Mouse (Mus musculus) neural tube, embryonic 13.5 days (tissue): ENCODE results near the gene Bicc1. TPM values are rescaled to one million over a fixed set of nuclear protein-coding genes. Genes with fewer than 3 reads are reported as not detected.

ENCODE experiments used
- ATAC-seq: fragments of 200-750 bp; cut with Nextera tagmentation; 2 replicates; pipeline ENCODE4 v1.8.0; 2017; ENCODE audit warnings: low read depth, mild to moderate bottlenecking, moderate TSS enrichment, moderate library complexity
- H3K27ac ChIP-seq: fragments of 300-500 bp; sonication (generic); replicated peaks from 2 replicates; pipeline ENCODE4 v1.5.1; 2015; ENCODE audit warnings: moderate library complexity, mild to moderate bottlenecking, inconsistent platforms
- H3K27me3 ChIP-seq: fragments of 300-500 bp; sonication (generic); 2 replicates; pipeline ENCODE4 v1.6.1; 2015; ENCODE audit warnings: mild to moderate bottlenecking, inconsistent platforms
- H3K36me3 ChIP-seq: fragments of 300-500 bp; sonication (generic); 2 replicates; pipeline ENCODE4 v1.6.1; 2015; ENCODE audit warnings: mild to moderate bottlenecking, inconsistent platforms
- H3K4me1 ChIP-seq: fragments of 300-500 bp; sonication (generic); replicated peaks from 2 replicates; pipeline ENCODE4 v1.6.1; 2015; ENCODE audit warnings: inconsistent platforms
- H3K4me2 ChIP-seq: fragments of 300-500 bp; sonication (generic); 2 replicates; pipeline ENCODE4 v1.6.1; 2015; ENCODE audit warnings: inconsistent platforms, mild to moderate bottlenecking, moderate library complexity
- H3K4me3 ChIP-seq: fragments of 300-500 bp; sonication (generic); 2 replicates; pipeline ENCODE4 v1.5.1; 2015; ENCODE audit warnings: mild to moderate bottlenecking, inconsistent platforms
- H3K9ac ChIP-seq: fragments of 300-500 bp; sonication (generic); 2 replicates; pipeline ENCODE4 v1.6.1; 2015; ENCODE audit warnings: moderate library complexity, mild to moderate bottlenecking, inconsistent platforms
- H3K9me3 ChIP-seq: fragments of 300-500 bp; sonication (generic); 2 replicates; pipeline ENCODE4 v1.6.1; 2016; ENCODE audit warnings: inconsistent platforms
- WGBS: fragments of 180-500 bp; shearing (Covaris S2); methylation state at CpG from one replicate; pipeline ENCODE4 v1.1.7; 2015; 5-methylcytosine and 5-hydroxymethylcytosine counted together
- polyA plus RNA-seq: library from polyadenylated mRNA; unstranded; fragments of >200 nt; fragmentation: Nextera tagmentation; extraction: Ambion mirVana; gene quantifications from 2 replicates; pipeline ENCODE4 v1.2.1, GENCODE M21; 2015

Bicc1 gene
- polyA plus RNA-seq, 1 experiment from 2014 or later, result 5.9 TPM

DNA sequence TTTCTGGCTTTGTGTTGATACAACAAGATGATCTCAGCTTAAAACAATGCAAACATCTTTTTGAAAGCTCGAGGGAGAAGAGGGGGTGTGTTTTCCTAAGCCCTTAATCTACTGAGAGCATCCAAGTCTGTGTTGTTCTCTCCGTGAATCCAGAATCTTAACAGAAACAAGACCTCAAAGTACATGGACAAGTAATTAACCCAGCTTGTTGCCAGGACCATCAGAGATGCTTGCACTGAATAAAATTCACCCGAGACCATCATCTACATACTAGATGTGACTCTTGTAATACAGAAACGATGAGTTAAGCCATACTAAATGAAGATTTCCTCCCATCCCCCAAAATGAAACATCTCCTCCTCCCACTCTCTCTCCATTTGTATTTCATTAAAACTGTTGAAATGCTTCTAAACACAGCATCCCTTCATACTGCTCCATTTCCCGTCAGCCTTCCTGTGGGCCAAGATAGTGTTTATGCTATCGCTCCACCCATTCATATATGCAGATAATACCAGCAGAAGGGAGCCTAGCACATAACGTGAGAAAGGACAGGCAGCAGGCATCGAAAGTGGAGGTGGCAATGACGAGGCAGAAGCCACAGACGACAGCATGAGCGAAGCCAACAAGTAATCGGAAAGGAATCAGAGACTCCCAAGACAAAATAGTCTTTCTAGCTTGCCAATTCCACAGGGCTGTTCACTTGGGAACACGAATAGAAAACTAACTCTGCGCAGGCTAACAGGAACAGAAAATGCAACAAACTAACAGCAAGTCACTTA is 131.2 kb downstream of the Bicc1 start:
- H3K36me3 ChIP-seq, result no peaks in the 10 kb centered on the region
- no peak for ATAC-seq
- WGBS, result 85% methylated on average over 14 of the region's 14 CpGs

DNA sequence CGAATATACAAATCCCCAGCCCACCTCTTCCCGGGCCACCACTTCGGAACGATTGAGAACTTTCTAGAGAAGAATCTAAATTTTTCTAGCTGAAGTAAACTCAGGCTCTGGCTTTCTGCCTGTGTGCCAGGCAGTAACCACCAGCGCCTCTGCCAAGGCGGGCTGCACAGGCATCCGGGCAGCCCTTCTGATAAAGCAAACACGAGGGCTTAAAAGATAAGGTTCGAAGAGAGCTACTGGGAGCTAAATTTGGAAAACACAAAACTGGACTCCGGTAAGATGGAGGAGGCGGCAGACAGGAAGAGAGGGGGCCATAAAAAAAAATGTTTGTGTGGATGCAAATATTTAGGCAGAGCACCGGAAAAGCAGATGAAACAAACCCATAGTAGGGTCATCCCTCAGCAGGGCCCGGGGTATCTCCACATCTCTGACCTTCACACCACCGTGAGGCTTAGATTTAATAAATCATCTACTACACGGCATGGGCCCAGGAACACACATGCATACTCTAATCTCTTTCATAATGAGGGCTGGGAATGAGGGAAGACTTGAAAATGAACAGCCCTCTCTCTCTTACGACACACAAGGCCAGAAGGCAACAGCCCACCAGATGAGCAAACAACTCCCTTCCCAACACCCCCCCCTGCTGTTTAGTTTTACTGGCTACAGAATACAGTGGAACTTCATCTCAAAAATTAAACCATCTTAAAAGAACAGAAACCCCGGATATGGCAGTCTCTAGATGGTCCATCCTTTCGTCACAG is 134.2 kb downstream of the Bicc1 start:
- H3K27me3 ChIP-seq, result no peaks in the 10 kb centered on the region
- H3K27ac ChIP-seq, result no peak overlapping the region
- WGBS, result 87% methylated on average over 18 of the region's 18 CpGs
- H3K4me2 ChIP-seq, result no peak overlapping the region
- no peaks in the 10 kb centered on the region for H3K36me3 ChIP-seq
- peaks cover 12% of the 10 kb centered on the region for H3K4me1 ChIP-seq
- no peak overlapping the region for H3K4me3 ChIP-seq
- no peaks in the 10 kb centered on the region for H3K9me3 ChIP-seq
- no peak for ATAC-seq
- no peak overlapping the region for H3K9ac ChIP-seq

More for the DNA sequence above, 131.2 kb downstream of the Bicc1 start:
- H3K9ac ChIP-seq, result no peak overlapping the region
- H3K27ac ChIP-seq, result no peak overlapping the region
- H3K27me3 ChIP-seq, result no peaks in the 10 kb centered on the region
- no peaks in the 10 kb centered on the region for H3K4me1 ChIP-seq
- no peak overlapping the region for H3K4me2 ChIP-seq
- H3K4me3 ChIP-seq, result no peak overlapping the region
- H3K9me3 ChIP-seq, result no peaks in the 10 kb centered on the region

- Histone ChIP-seq H3K9ac (no peak overlapping the region), H3K27me3 (no peaks in the 10 kb centered on the region), H3K4me2 (no peak overlapping the region), H3K36me3 (no peaks in the 10 kb centered on the region), H3K9me3 (no peaks in the 10 kb centered on the region), H3K4me1 (peaks cover 18% of the 10 kb centered on the region), H3K4me3 (no peak overlapping the region), H3K27ac (no peak overlapping the region)
- no peak for ATAC-seq
- WGBS, result 86% methylated on average over 9 of the region's 9 CpGs
Observed at GRCm38 (mm10) chr10:71024681-71025080, 134.8 kb downstream of the Bicc1 start.

DNA sequence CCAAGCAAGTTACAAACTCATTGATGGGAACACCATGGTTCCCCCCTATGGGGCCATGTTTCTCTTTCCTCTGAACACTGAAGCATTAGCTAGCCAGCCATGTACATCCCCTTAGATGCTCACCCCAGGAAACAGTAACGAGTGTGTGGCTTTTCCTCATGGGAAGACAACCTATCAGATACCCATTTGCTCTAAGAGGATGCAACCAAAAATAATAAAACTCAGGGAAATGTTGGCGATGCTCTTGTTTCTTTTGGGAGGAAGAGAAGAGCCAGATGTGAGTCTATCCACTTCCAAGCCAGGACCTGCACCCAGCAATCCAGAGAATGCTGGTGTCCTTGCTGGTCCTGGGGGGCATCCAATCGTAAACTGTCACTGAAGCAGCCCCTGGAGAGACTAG is 136.0 kb downstream of the Bicc1 start:
- ATAC-seq, result no peak
- no peaks in the 10 kb centered on the region for H3K27me3 ChIP-seq
- H3K4me3 ChIP-seq, result no peak overlapping the region
- H3K4me1 ChIP-seq, result peaks cover 18% of the 10 kb centered on the region
- H3K36me3 ChIP-seq, result no peaks in the 10 kb centered on the region
- H3K4me2 ChIP-seq, result no peak overlapping the region
- 68% methylated on average over 3 of the region's 3 CpGs for WGBS
- no peaks in the 10 kb centered on the region for H3K9me3 ChIP-seq
- H3K27ac ChIP-seq, result no peak overlapping the region
- no peak overlapping the region for H3K9ac ChIP-seq

GRCm38 (mm10) chr10:71020459-71020858 is 139.0 kb downstream of the Bicc1 start:
- no peaks in the 10 kb centered on the region for H3K36me3 ChIP-seq
- ATAC-seq, result peak; percentile 89
- peak overlapping the region; percentile 74 for H3K27ac ChIP-seq
- no peak overlapping the region for H3K4me3 ChIP-seq
- H3K27me3 ChIP-seq, result no peaks in the 10 kb centered on the region
- no peak overlapping the region for H3K9ac ChIP-seq
- 43% methylated on average over 5 of the region's 5 CpGs for WGBS
- no peak overlapping the region for H3K4me2 ChIP-seq
- peaks cover 18% of the 10 kb centered on the region for H3K4me1 ChIP-seq
- no peaks in the 10 kb centered on the region for H3K9me3 ChIP-seq

DNA sequence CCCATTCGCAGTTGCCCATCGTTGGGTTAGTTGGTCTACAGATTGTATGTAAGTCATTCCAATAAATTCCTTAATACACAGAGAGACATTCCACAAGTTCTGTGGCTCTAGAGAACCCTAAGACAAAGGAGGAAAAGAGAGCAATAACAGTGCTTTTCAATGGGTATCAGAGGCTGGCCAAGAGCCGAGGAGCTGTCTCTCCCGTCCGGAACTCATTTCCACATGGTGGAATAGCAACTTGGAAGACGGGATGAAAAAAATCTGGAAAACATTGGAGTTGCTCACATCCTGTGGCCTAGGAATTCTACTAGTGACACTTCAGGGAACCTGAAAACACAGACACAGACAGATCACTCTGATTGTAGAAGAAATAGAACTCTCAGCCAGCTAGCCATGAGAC is 139.7 kb downstream of the Bicc1 start:
- H3K4me1 ChIP-seq, result peaks cover 18% of the 10 kb centered on the region
- H3K27me3 ChIP-seq, result no peaks in the 10 kb centered on the region
- no peaks in the 10 kb centered on the region for H3K9me3 ChIP-seq
- no peak overlapping the region for H3K4me2 ChIP-seq
- H3K4me3 ChIP-seq, result no peak overlapping the region
- H3K36me3 ChIP-seq, result no peaks in the 10 kb centered on the region
- H3K9ac ChIP-seq, result no peak overlapping the region
- ATAC-seq, result no peak
- H3K27ac ChIP-seq, result peak overlapping the region; percentile 74
- WGBS, result 95% methylated on average over 6 of the region's 6 CpGs

DNA sequence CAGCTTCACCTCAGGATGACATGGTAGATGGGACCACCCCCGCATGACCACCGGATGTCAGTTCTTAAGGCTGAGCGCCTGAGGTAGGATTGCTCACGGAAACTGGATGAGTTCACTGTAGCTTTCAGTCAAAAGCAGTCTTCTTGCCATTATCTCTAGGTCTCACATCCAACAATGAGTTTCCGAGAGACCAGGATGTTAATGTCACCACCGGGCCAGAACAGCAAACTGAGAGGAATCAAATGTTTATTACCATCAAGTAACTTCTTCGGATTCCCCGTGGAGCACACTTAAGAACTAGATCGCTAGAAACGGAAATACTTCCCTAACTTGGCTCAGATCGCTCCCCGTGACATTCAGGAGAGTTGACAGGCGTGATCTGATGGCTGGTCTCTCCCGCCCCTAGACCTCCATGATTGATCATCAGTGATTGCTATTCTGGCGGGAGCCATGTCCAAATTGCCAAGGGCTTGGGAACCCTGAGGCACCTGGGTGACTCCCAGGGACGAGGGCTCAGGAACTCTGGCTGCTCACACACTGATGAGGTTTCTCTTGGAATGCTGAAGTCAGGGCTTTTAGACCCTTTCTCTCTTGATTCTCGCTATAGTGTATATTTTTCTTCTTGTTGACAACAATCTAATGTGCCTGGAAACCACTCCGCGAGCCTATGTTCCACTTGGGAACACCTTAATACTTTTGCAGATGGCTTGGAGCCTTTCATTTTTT is 149.6 kb downstream of the Bicc1 start:
- Histone ChIP-seq H3K4me3 (no peak overlapping the region), H3K27ac (no peak overlapping the region; the same call in 1 of the 2 replicates), H3K9me3 (no peaks in the 10 kb centered on the region), H3K4me1 (peaks cover 6% of the 10 kb centered on the region; the same call in 1 of the 2 replicates), H3K36me3 (no peaks in the 10 kb centered on the region), H3K9ac (no peak overlapping the region), H3K4me2 (no peak overlapping the region), H3K27me3 (no peaks in the 10 kb centered on the region)
- 86% methylated on average over 19 of the region's 19 CpGs for WGBS
- no peak for ATAC-seq

GRCm38 (mm10) chr10:71008721-71009120 is 150.8 kb downstream of the Bicc1 start:
- H3K9me3 ChIP-seq, result no peaks in the 10 kb centered on the region
- H3K4me2 ChIP-seq, result no peak overlapping the region
- no peak overlapping the region for H3K9ac ChIP-seq
- H3K27ac ChIP-seq, result no peak overlapping the region
- H3K36me3 ChIP-seq, result no peaks in the 10 kb centered on the region
- 94% methylated on average over 11 of the region's 11 CpGs for WGBS
- ATAC-seq, result no peak
- no peaks in the 10 kb centered on the region for H3K27me3 ChIP-seq
- H3K4me3 ChIP-seq, result no peak overlapping the region
- H3K4me1 ChIP-seq, result peaks cover 6% of the 10 kb centered on the region; the same call in 1 of the 2 replicates

DNA sequence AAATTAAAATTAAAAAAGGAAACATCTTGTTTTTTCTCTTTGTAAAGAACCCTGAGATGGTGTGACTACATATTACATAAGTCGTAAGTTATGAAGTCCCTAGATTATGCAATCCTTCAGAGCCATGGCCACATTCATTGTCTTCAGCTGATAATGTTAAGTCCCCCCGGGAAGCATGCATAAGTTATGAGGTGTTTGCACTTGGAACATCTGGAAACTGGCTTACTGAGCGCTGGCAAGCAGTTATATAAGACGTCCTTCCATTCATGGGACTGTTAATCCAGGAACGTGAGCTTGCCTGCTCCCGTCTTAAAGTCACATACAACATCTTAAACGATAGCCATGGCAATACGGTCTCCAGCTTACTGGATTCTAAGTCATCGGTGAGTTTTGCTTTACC is 151.5 kb downstream of the Bicc1 start:
- WGBS, result 73% methylated on average over 9 of the region's 9 CpGs
- ATAC-seq, result no peak
- no peaks in the 10 kb centered on the region for H3K9me3 ChIP-seq

GRCm38 (mm10) chr10:71007516-71007915 is 152.0 kb downstream of the Bicc1 start:
- Histone ChIP-seq H3K4me1 (peaks cover 6% of the 10 kb centered on the region; the same call in 1 of the 2 replicates), H3K4me3 (no peak overlapping the region), H3K9me3 (no peaks in the 10 kb centered on the region), H3K27me3 (no peaks in the 10 kb centered on the region), H3K27ac (no peak overlapping the region), H3K9ac (no peak overlapping the region), H3K36me3 (no peaks in the 10 kb centered on the region), H3K4me2 (no peak overlapping the region)
- WGBS, result 88% methylated on average over 5 of the region's 5 CpGs
- no peak for ATAC-seq

More for the DNA sequence above, 151.5 kb downstream of the Bicc1 start:
- Histone ChIP-seq H3K27me3 (no peaks in the 10 kb centered on the region), H3K9ac (no peak overlapping the region), H3K4me3 (no peak overlapping the region), H3K4me2 (no peak overlapping the region), H3K4me1 (peaks cover 6% of the 10 kb centered on the region; the same call in 1 of the 2 replicates), H3K27ac (no peak overlapping the region), H3K36me3 (no peaks in the 10 kb centered on the region)

- no peak overlapping the region for H3K27ac ChIP-seq
- H3K27me3 ChIP-seq, result no peaks in the 10 kb centered on the region
- no peaks in the 10 kb centered on the region for H3K9me3 ChIP-seq
- 88% methylated on average over 3 of the region's 3 CpGs for WGBS
- H3K4me2 ChIP-seq, result no peak overlapping the region
- H3K4me3 ChIP-seq, result no peak overlapping the region
- no peak overlapping the region for H3K9ac ChIP-seq
- H3K36me3 ChIP-seq, result no peaks in the 10 kb centered on the region
- ATAC-seq, result no peak
- peaks cover 6% of the 10 kb centered on the region; the same call in 1 of the 2 replicates for H3K4me1 ChIP-seq
Observed at GRCm38 (mm10) chr10:71007001-71007400, 152.5 kb downstream of the Bicc1 start.

DNA sequence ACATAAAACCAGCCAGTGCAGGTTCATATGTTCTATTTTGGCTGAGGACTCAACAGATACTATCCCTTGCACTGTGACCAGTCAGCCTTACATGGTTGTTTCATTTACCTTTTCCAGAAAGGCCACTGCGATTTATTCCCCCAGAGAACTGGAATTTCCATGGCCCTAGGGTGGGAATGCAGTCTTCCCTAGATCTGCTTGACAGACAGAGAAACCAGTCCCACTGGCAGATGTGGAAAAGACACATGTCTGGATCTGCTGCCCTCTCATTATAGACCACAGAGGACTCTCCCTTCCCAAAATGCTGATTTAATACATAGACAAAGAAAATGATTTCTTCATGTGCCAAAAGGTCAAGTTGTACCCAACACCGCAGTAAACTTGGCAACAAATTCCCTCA is 156.6 kb downstream of the Bicc1 start:
- Histone ChIP-seq H3K36me3 (no peaks in the 10 kb centered on the region), H3K4me2 (no peak overlapping the region), H3K9ac (no peak overlapping the region), H3K4me1 (no peaks in the 10 kb centered on the region), H3K9me3 (no peaks in the 10 kb centered on the region), H3K27ac (no peak overlapping the region), H3K4me3 (no peak overlapping the region), H3K27me3 (no peaks in the 10 kb centered on the region)
- no peak for ATAC-seq
- WGBS, result 91% methylated on average over 2 of the region's 2 CpGs
